Mouse (Mus musculus): ENCODE results near the gene Zfp276. TPM values are rescaled to one million over a fixed set of nuclear protein-coding genes. Genes with fewer than 3 reads are reported as not detected.

Zfp276 gene
- polyA plus RNA-seq, 2 experiments from 2014 or later, result 5.1 to 7.3 TPM

- ATAC-seq, result no peak
These were observed 37.7 kb downstream of the Zfp276 start for GRCm38 (mm10) chr8:123291716-123292115.

DNA sequence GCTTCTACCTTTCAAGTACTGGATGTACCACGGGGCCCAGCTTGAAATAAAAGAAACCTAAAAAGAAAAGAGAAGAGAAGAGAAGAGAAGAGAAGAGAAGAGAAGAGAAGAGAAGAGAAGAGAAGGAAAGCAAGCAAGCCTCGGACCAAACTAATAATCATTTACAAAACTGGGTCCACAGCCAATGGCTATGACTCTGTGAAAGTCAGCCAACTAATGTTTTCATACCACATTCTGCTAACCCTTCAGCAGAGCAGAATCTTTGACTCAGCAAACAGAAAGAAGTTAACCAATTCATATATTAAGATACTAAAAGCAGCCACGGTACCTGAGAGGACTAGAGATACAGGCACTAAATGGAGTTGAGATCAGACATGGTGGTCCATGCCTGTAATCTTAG, 38.3 kb downstream of the Zfp276 start:
- ATAC-seq, result no peak

GRCm38 (mm10) chr8:123292785-123293184, 38.8 kb downstream of the Zfp276 start:
- ATAC-seq, result no peak

- ATAC-seq, result no peak
These were observed 44.3 kb downstream of the Zfp276 start for GRCm38 (mm10) chr8:123298301-123298700.

GRCm38 (mm10) chr8:123308738-123309137, 54.7 kb downstream of the Zfp276 start:
- ATAC-seq, result no peak

DNA sequence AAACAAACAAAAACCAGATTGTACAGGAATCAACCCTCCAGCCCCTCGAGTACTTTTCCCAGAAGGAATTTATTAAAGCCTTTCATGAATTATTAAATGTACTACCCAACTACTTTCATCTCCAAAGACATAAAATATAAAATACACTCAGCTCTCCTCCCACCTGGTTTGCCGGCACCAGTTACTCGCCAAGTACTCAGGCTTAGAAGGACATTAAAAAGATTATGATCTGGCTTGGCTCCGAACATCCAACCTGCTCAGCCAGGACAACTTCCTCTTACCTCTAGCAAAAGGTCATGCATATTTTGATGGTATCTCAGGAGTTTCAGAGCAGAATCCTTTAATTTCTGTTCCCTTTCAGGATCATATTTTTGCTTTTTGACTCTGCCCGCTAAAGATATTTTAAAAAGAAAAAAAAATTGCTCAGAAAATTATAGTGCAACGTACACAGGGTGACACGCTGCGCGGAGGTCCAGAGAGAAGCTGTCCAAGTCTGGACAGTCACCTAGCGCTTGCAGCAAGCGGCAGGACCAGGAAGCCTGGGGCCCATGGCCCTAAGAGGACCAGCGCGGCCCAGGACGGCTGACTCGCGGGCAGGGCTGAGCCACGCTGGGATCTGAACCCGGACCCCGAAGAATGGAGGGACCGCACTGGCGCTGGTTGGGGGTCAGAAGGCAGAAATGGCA, 63.9 kb downstream of the Zfp276 start:
- ATAC-seq, result no peak

- ATAC-seq, result peak; percentile 99
These were observed 64.5 kb downstream of the Zfp276 start, which contains the start of gene Fanca for GRCm38 (mm10) chr8:123318467-123318911. Gene Fanca, minus strand, starts transcription at chr8:123318576.

Other genes with a start within 250 kb of the Zfp276 start
- 10 to 100 TPM; 79.7 to 84.1 TPM for gene Ankrd11, start 211.9 kb upstream of the Zfp276 start, polyA plus RNA-seq (2017; shearing (Covaris generic))
- gene Spg7, start 191.3 kb upstream of the Zfp276 start, polyA plus RNA-seq (2017; shearing (Covaris generic)), result 10 to 100 TPM; 24.4 to 29.0 TPM
- 1,000 to 10,000 TPM; 2,671 to 2,712 TPM for gene Rpl13, start 151.8 kb upstream of the Zfp276 start, polyA plus RNA-seq (2017; shearing (Covaris generic))
- gene Cpne7, start 136.8 kb upstream of the Zfp276 start, polyA plus RNA-seq (2017; shearing (Covaris generic)), result 1 to 10 TPM; 1.0 to 2.7 TPM
- gene Sult5a1, start 95.9 kb upstream of the Zfp276 start, polyA plus RNA-seq (2017; shearing (Covaris generic)), result under 1 TPM in 1 of 2 experiments, not detected in 1; 0.42 TPM
- gene Dpep1, start 68.0 kb upstream of the Zfp276 start, polyA plus RNA-seq (2017; shearing (Covaris generic)), result not detected
- 100 to 1,000 TPM; 157 to 276 TPM for gene Chmp1a, start 41.4 kb upstream of the Zfp276 start, polyA plus RNA-seq (2017; shearing (Covaris generic))
- not detected for gene Spata33, start 41.4 kb upstream of the Zfp276 start, polyA plus RNA-seq (2017; shearing (Covaris generic))
- 10 to 100 TPM; 21.0 to 32.5 TPM for gene Cdk10, start 29.4 kb upstream of the Zfp276 start, polyA plus RNA-seq (2017; shearing (Covaris generic))
- 1 to 10 TPM; 6.0 to 9.2 TPM for gene Spata2l, start 18.0 kb upstream of the Zfp276 start, polyA plus RNA-seq (2017; shearing (Covaris generic))
- 10 to 100 TPM in 1 of 2 experiments, 1 to 10 TPM in 1; 9.1 to 10.1 TPM for gene Vps9d1, start 153 bp downstream of the Zfp276 start, polyA plus RNA-seq (2017; shearing (Covaris generic))
- gene Fanca, start 64.4 kb downstream of the Zfp276 start, polyA plus RNA-seq (2017; shearing (Covaris generic)), result 1 to 10 TPM; 5.9 to 7.9 TPM
- not detected for gene Spire2, start 78.5 kb downstream of the Zfp276 start, polyA plus RNA-seq (2017; shearing (Covaris generic))
- gene Tcf25, start 119.6 kb downstream of the Zfp276 start, polyA plus RNA-seq (2017; shearing (Covaris generic)), result 10 to 100 TPM; 83.1 to 91.9 TPM
- gene Mc1r, start 152.9 kb downstream of the Zfp276 start, polyA plus RNA-seq (2017; shearing (Covaris generic)), result under 1 TPM in 1 of 2 experiments, not detected in 1; 0.17 TPM
- 1 to 10 TPM in 1 of 2 experiments, not detected in 1; 1.2 TPM for gene Tubb3, start 157.2 kb downstream of the Zfp276 start, polyA plus RNA-seq (2017; shearing (Covaris generic))
- 10 to 100 TPM in 1 of 2 experiments, 1 to 10 TPM in 1; 6.9 to 14.2 TPM for gene Def8, start 169.3 kb downstream of the Zfp276 start, polyA plus RNA-seq (2017; shearing (Covaris generic))
- gene Afg3l1, start 223.7 kb downstream of the Zfp276 start, polyA plus RNA-seq (2017; shearing (Covaris generic)), result 10 to 100 TPM; 33.8 to 37.5 TPM

Measured in CD4-positive, CD25-positive, alpha-beta regulatory T cell, adult 4 months (primary cell).